Mouse (Mus musculus): ENCODE data around the gene Ndufaf3. TPM values are rescaled to one million over a fixed set of nuclear protein-coding genes. Genes with fewer than 3 reads are reported as not detected.

The Ndufaf3 gene
- polyA plus RNA-seq, 1 experiment from 2014 or later = 57.0 TPM

DNA sequence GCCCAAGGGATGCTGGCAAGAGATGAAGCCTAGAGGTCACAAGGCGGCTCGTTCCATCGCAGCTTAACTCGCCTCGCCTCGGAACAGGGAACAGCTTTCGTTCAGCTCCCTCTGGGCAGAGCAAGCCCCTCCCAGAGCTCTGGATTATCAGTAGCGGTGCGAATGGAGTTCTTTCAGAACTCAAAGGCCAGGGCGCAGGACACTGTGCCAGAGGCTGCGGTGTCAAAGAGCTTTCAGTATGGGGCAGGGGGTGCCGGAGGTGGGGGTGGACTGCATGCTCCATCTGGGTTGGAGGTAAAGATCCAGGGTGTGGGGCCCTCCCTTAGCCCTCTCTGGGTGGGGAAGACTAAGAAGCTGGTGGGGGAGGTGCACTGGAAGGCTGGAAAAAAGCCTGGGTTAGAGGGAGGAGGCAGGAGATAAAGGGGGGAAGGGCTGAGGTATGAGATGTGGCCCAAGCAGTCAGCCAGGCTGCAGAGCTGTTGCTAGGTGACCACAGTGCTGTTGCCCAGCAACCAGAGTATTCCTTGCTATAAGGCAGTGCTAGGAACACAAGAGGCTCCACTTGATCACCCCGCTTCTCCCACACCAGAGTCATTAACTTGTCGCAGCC is 20.4 kb upstream of the Ndufaf3 start:
- Histone ChIP-seq H3K9ac (peak overlapping the region; percentile 57), H3K36me3 (0 out of 2 replicates have a peak, but pooled peaks cover 5% of the 10 kb centered on the region), H3K4me3 (peak overlapping the region; percentile 21), H3K4me2 (replicated peaks) (peak overlapping the region; percentile 58), H3K27me3 (peaks cover 9% of the 10 kb centered on the region; the same call in 1 of the 2 replicates), H3K4me1 (peaks cover 39% of the 10 kb centered on the region), H3K9me3 (replicated peaks) (no peaks in the 10 kb centered on the region), H3K27ac (peak overlapping the region; percentile 98)
- ATAC-seq (ENCODE audit: low FRiP score) = peak; percentile 98
- 3% methylated on average over 14 of the region's 14 CpGs for WGBS

DNA sequence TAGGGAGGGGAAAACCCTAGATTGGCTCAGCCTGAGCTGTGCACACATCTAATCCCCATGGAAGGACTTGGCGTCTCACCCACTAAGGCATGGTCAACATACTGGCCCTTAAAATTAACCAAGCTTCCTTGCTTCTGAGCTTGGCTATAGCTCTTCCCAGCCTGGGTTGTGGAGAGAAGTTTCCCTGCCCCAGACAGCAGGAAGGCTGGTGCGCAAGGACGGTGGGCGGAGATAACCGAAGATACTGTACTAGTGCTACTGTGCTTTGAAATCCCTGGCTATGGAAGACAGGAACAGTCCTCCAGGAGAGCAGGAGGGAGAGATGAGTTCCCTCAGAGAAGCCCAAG is 12.1 kb upstream of the Ndufaf3 start:
- no peak; the same call in 1 of the 2 replicates for ATAC-seq (ENCODE audit: low FRiP score)
- H3K4me2 ChIP-seq (replicated peaks) = peak overlapping the region; percentile 69
- peak overlapping the region; percentile 97 for H3K27ac ChIP-seq
- peaks cover 47% of the 10 kb centered on the region for H3K4me1 ChIP-seq
- H3K36me3 ChIP-seq = peaks cover 27% of the 10 kb centered on the region
- WGBS = 64% methylated on average over 5 of the region's 5 CpGs
- H3K27me3 ChIP-seq = peaks cover 25% of the 10 kb centered on the region
- peak overlapping the region; percentile 83 for H3K4me3 ChIP-seq
- H3K9me3 ChIP-seq (replicated peaks) = no peaks in the 10 kb centered on the region
- peak overlapping the region; percentile 96 for H3K9ac ChIP-seq

DNA sequence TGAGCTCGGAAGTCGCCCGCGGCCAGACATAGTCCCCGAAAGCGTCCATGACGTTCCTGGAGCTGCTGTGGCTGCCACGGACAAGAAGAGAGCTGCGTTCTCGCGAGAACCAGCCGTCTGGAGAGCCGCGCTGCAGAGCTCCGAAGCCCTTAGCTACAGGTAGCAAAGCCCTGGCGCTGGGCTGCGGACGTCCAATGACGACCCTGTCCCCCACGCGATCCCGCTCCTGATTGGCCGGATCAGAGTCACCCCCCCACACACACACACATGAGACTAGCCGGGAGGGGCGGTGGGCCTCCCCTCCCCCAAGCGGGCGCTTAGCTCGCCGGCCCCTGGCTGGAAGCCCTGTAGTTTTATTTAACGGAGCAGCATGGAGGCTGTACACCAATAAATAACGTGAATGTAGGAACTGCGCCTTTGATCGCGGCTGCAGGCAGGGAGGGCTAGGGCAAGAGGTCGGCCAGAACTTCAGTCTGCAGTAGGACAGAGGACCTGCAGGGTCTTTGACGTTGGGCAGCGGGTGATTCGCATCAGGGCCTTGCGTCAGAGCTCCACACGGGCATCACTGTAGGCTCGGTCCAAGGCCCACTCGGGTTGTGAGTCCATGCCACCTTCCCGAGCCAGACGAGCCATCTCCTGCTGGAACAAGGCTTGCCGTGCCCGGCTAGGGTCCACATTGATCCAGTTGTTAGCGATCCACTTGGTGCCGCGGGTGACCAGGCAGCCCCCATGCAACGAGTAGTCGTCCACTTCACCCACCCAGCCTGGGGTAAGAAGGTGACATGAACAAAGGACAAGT is 11.5 kb upstream of the Ndufaf3 start, which contains the start of gene Wdr6:
Gene Wdr6, minus strand, starts transcription at position 195 of the 799 bp plus-strand sequence.
- Histone ChIP-seq H3K4me3 (peak within 1 kb of the TSS; percentile 83), H3K27me3 (peaks cover 25% of the 10 kb centered on the region), H3K9me3 (replicated peaks) (no peaks in the 10 kb centered on the region), H3K4me1 (peaks cover 53% of the 10 kb centered on the region), H3K4me2 (replicated peaks) (peak within 1 kb of the TSS; percentile 69), H3K36me3 (peaks cover 33% of the 10 kb centered on the region), H3K9ac (peak within 1 kb of the TSS; percentile 96), H3K27ac (peak within 1 kb of the TSS; percentile 97)
- peak; percentile 97 for ATAC-seq (ENCODE audit: low FRiP score)
- WGBS = 4% methylated on average over 51 of the region's 51 CpGs

DNA sequence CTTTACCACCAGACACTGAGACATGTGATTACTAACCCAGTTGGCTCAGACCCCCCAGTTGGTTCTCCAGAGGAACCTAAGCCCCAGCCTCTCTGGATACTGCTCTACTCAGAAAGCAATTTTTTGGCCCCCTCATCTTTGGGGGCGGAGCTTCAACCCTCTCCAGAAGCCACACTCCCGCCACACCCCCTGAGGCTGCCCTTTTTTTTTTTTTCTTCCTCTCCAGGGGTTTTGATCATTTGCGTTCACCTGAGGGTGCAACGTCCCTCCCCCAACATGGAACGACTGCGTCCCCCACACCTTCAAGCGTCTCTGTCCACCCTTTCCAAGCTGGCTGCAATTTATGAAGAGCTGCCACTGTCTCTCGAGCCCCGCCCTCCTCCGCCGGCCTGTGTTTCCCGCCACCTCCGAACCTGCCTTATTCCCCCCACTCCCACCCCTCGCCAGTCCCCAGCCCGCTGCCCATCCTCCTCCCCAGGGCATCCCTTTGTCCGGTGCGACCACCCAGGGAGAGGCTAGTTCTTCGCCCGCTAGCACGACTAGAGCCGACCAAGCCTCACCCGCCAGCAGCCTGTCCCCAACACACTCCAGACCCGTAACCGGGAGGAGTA is 10.8 kb upstream of the Ndufaf3 start:
- Histone ChIP-seq H3K4me1 (peaks cover 59% of the 10 kb centered on the region), H3K4me3 (peak overlapping the region; percentile 83), H3K36me3 (peaks cover 35% of the 10 kb centered on the region), H3K27me3 (peaks cover 19% of the 10 kb centered on the region), H3K9ac (peak overlapping the region; percentile 96), H3K4me2 (replicated peaks) (peak overlapping the region; percentile 69), H3K9me3 (replicated peaks) (no peaks in the 10 kb centered on the region), H3K27ac (peak overlapping the region; percentile 97)
- WGBS = under 1% methylated on average over 24 of the region's 24 CpGs
- peak; percentile 69 for ATAC-seq (ENCODE audit: low FRiP score)

DNA sequence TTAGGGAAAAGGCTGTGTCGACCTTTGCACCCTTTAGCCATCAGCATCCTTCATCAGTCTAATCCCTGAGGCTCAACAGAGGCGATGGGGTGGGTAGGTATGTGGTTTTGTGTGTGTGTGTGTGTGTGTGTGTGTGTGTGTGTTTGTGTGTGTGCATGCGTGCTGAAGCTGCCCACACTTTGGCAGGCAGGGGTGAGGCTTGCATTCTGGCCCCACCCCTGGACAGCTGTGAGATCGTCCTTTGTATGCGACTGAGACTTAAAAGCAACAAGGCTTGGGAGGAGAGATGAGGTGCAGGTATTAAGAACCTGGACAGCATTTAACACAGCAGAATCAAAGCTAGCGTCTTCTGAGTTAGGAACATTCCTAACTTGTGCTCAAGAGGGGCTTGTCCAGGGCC is 9.8 kb upstream of the Ndufaf3 start:
- WGBS = 53% methylated on average over 6 of the region's 6 CpGs
- H3K9ac ChIP-seq = peak overlapping the region; percentile 96; the same call in 1 of the 2 replicates

DNA sequence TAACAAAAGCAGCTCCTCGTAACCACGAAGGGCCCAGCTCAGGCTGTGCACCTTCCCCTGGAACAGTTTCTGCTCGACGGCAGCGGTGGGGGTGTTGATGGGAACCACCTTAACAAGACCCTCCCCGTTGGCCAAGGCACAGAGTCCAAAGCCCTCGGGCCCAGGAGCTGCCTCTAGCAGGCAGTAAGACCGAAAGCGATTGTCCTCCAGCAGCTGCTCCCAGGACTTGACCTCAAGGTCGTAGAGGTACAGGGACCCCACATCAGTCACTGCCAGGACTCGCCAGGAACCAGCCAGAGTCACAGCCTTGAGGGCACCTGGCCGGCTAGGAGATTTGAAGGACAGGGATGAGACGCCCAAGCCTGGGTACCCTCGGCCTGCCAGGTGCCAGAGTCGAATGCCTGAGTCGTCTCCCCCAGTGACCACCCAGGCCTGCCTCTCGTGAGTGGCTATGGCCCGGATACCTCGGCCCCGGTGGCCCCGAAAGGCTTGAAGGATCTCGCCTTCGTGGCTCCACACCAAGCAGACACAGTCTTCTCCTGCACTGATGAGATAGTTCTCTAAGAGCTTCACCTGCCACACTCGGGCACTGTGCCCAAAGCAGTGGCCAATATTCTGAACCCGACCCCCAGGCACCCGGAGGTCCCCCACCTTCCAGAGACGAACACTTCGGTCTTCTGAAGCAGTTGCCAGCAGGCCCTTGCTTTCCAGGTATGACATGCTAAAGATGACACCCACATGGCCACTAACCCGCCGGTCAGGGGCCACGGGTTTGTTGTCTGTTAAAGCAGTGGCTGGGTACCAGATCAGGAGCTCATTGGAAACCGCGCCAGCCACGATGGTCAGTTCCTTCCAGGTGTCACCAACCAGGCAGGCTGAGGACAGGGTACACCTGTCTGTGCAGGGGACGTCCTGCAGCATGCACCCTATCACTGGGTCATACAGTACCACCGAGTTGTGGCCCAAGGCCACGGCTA is 8.4 kb upstream of the Ndufaf3 start:
- peaks cover 63% of the 10 kb centered on the region for H3K4me1 ChIP-seq
- no peak for ATAC-seq (ENCODE audit: low FRiP score)
- WGBS = 84% methylated on average over 37 of the region's 37 CpGs
- peaks cover 5% of the 10 kb centered on the region for H3K27me3 ChIP-seq
- H3K9me3 ChIP-seq (replicated peaks) = no peaks in the 10 kb centered on the region
- H3K27ac ChIP-seq = no peak overlapping the region; the same call in 1 of the 2 replicates
- H3K9ac ChIP-seq = peak overlapping the region; percentile 32
- H3K4me3 ChIP-seq = no peak overlapping the region; the same call in 1 of the 2 replicates
- peak overlapping the region; percentile 69 for H3K4me2 ChIP-seq (replicated peaks)
- H3K36me3 ChIP-seq = peaks cover 54% of the 10 kb centered on the region

More for the DNA sequence above, 9.8 kb upstream of the Ndufaf3 start:
- Histone ChIP-seq H3K9me3 (replicated peaks) (no peaks in the 10 kb centered on the region), H3K27me3 (peaks cover 16% of the 10 kb centered on the region), H3K36me3 (peaks cover 45% of the 10 kb centered on the region), H3K27ac (peak overlapping the region; percentile 35), H3K4me2 (replicated peaks) (peak overlapping the region; percentile 69), H3K4me3 (peak overlapping the region; percentile 83), H3K4me1 (peaks cover 59% of the 10 kb centered on the region)
- ATAC-seq (ENCODE audit: low FRiP score) = no peak

DNA sequence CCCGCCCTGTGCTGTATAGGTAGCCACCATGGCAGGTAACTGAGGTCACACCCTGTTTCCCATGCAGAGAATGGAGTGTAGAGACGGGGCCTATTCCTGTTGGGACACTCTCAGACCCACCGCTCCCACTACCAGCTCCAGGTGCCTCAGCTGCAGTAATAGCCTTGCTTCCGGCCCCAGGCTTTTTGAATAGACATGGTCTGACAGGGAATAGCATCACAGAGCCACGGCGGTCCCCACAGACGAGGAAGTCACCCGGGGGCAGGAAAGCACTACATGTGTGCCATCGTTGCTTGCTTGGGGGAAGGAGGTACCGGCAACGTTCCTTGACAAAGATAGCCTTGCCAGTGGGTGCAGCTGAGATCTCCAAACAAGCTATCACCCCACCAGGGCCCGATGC is 7.7 kb upstream of the Ndufaf3 start:
- peak overlapping the region; percentile 24; the same call in 1 of the 2 replicates for H3K27ac ChIP-seq
- H3K9ac ChIP-seq = 0 out of 2 replicates have a peak overlapping the region, but pooled peaks have one; percentile 32
- no peak for ATAC-seq (ENCODE audit: low FRiP score)
- peak overlapping the region; percentile 69; the same call in 1 of the 2 replicates for H3K4me2 ChIP-seq (replicated peaks)
- peaks cover 4% of the 10 kb centered on the region; the same call in 1 of the 2 replicates for H3K27me3 ChIP-seq
- WGBS = 79% methylated on average over 12 of the region's 12 CpGs
- no peaks in the 10 kb centered on the region for H3K9me3 ChIP-seq (replicated peaks)
- peaks cover 70% of the 10 kb centered on the region for H3K4me1 ChIP-seq
- H3K36me3 ChIP-seq = peaks cover 56% of the 10 kb centered on the region
- H3K4me3 ChIP-seq = no peak overlapping the region

DNA sequence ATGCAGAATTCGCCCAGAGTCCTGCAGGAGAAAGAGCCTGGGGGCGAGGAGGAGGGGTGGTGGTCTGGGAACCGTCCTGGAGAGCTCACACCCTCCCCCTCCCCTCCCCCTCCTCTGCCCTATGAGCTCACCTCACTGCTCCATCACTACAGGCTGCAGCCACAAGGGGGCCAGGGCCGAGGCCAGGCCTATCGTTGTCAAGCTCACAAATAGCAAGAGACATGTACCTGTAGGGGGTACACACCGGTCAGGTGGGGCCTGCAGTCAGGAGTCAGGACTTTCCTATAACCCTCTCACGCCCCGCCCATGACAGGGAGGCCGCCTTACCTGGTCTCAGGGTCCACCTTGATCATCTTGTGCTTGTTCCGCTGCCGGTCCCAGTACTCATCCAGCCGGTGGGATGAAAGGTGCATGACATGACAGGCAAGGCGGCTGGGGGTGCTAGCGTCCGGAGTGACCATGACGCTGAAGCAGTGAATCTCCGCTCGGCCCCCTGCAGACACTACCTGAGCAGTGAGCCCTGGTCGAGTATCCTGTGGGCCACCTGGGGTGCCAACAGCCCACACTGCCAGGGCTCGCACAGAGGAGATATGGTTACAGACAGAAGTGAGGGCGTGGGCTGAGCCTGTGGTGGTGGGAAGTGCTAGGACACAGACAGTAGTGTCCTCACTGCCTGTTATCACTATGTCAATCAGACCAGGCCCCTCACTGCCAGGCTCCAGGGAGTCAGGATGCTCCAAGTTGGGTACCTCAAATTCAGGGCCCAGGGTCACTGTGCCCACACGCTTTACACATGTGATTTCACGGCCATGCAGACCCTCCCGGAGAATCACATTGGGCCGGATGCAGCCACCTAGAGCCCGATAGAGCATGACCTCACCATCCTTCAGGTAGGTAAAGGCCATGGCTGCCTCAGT is 6.8 kb upstream of the Ndufaf3 start:
- no peak for ATAC-seq (ENCODE audit: low FRiP score)
- 50% methylated on average over 26 of the region's 26 CpGs for WGBS

DNA sequence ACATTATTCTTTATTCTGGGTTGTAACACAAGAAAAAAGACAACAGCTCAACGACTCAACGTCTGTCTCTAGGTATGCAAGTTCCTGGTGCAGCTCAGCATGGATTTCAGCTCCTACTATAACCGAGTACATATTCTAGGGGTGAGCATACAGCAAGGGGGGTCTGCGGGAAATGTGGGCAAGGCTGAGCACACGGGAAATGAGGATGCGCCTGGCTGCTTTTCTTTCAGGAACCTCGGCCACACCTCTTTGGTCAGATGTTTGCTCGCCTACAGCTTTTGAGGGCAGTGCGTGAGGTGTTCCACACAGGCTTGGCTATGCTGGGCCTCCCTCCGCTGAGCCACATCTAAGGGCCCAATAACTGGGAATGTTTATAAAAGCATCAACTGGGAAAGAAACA is 5.1 kb upstream of the Ndufaf3 start:
- Histone ChIP-seq H3K4me1 (peaks cover 70% of the 10 kb centered on the region), H3K27ac (no peak overlapping the region), H3K9ac (no peak overlapping the region), H3K4me3 (no peak overlapping the region), H3K27me3 (no peaks in the 10 kb centered on the region), H3K36me3 (peaks cover 56% of the 10 kb centered on the region), H3K4me2 (replicated peaks) (no peak overlapping the region), H3K9me3 (replicated peaks) (no peaks in the 10 kb centered on the region)
- 86% methylated on average over 10 of the region's 10 CpGs for WGBS
- no peak for ATAC-seq (ENCODE audit: low FRiP score)

More for the DNA sequence above, 6.8 kb upstream of the Ndufaf3 start:
- peak overlapping the region; percentile 69; the same call in 1 of the 2 replicates for H3K4me2 ChIP-seq (replicated peaks)
- no peak overlapping the region; the same call in 1 of the 2 replicates for H3K27ac ChIP-seq
- peaks cover 65% of the 10 kb centered on the region for H3K4me1 ChIP-seq
- peaks cover 56% of the 10 kb centered on the region for H3K36me3 ChIP-seq
- no peaks in the 10 kb centered on the region for H3K9me3 ChIP-seq (replicated peaks)
- H3K9ac ChIP-seq = peak overlapping the region; percentile 9; the same call in 1 of the 2 replicates
- H3K4me3 ChIP-seq = no peak overlapping the region
- H3K27me3 ChIP-seq = no peaks in the 10 kb centered on the region

DNA sequence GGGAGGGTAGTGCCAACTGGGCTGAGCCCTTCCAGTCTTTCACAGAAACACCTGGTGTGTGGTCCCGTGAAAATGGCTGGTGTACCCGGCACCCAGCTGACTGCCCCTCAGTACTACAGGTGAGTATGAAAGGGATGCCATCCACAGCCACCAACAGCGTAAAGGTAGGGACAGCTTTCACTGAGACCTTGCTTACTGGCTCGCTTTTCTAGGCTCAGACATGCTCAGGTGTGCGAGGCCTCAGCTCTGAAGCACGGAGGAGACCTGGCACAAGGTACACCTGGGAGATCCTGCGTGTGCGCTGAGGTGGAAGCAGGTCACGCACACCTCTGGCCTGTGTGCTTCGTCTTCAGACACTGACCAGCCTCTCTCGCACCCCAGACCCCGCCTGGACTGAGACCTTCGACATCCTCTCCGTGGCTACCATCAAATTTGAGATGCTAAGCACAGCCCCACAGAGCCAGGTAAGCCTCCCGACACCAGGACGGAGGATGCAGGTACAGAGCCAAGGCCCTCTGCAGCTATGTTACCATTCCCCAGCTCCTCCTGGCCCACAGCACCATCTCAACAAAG is 4.3 kb upstream of the Ndufaf3 start:
- Histone ChIP-seq H3K27me3 (no peaks in the 10 kb centered on the region), H3K36me3 (peaks cover 56% of the 10 kb centered on the region), H3K4me3 (no peak overlapping the region), H3K9me3 (replicated peaks) (no peaks in the 10 kb centered on the region), H3K27ac (no peak overlapping the region), H3K4me2 (replicated peaks) (no peak overlapping the region), H3K4me1 (peaks cover 62% of the 10 kb centered on the region), H3K9ac (no peak overlapping the region)
- WGBS = 94% methylated on average over 16 of the region's 16 CpGs
- ATAC-seq (ENCODE audit: low FRiP score) = no peak
